Mouse (Mus musculus) cerebellum, postnatal 10 days (tissue): ENCODE measurements around the gene Lrrc30.

Source experiments
- DNase-seq, 2 experiments: peaks; one replicate each; pipeline ENCODE4 v3.0.0; 2021; ENCODE audit warnings: mixed read lengths in 2 of 2

The Lrrc30 gene

GRCm38 (mm10) chr17:67632676-67633339 is at the start of gene Lrrc30:
Gene Lrrc30 (minus strand): TSS chr17:67632723.
- no peak for DNase-seq

- no peak for DNase-seq
These were observed 48.6 kb upstream of the Lrrc30 start for GRCm38 (mm10) chr17:67681084-67681483.

- DNase-seq: peak in 1 of 2 experiments; percentile 29
These were observed 46.1 kb upstream of the Lrrc30 start for GRCm38 (mm10) chr17:67678576-67678975.

GRCm38 (mm10) chr17:67667981-67668380 is 35.5 kb upstream of the Lrrc30 start:
- DNase-seq: peak; percentile 76 to 79

- no peak for DNase-seq
These were observed 34.5 kb upstream of the Lrrc30 start for GRCm38 (mm10) chr17:67666981-67667380.

- DNase-seq: no peak
These were observed 31.8 kb upstream of the Lrrc30 start for GRCm38 (mm10) chr17:67664299-67664698.

- DNase-seq: peak; percentile 83 to 90
These were observed 19.0 kb upstream of the Lrrc30 start for GRCm38 (mm10) chr17:67651506-67651905.

GRCm38 (mm10) chr17:67641627-67642026 is 9.1 kb upstream of the Lrrc30 start:
- DNase-seq: no peak

GRCm38 (mm10) chr17:67638119-67638810 is 5.7 kb upstream of the Lrrc30 start:
- DNase-seq: peak; percentile 75 to 80

- no peak for DNase-seq
These were observed 4.4 kb upstream of the Lrrc30 start for GRCm38 (mm10) chr17:67636951-67637350.

- no peak for DNase-seq
These were observed 3.8 kb upstream of the Lrrc30 start for GRCm38 (mm10) chr17:67636304-67636703.

GRCm38 (mm10) chr17:67629746-67630145 is 2.8 kb downstream of the Lrrc30 start:
- no peak for DNase-seq

- peak; percentile 44 to 64 for DNase-seq
These were observed 3.3 kb downstream of the Lrrc30 start for GRCm38 (mm10) chr17:67629211-67629657.

GRCm38 (mm10) chr17:67628475-67628874 is 4.0 kb downstream of the Lrrc30 start:
- no peak for DNase-seq

GRCm38 (mm10) chr17:67625431-67625830 is 7.1 kb downstream of the Lrrc30 start:
- DNase-seq: peak; percentile 13 to 34

GRCm38 (mm10) chr17:67619001-67619400 is 13.5 kb downstream of the Lrrc30 start:
- DNase-seq: no peak

GRCm38 (mm10) chr17:67614381-67614780 is 18.1 kb downstream of the Lrrc30 start:
- DNase-seq: no peak

- DNase-seq: peak; percentile 24 to 38
These were observed 19.9 kb downstream of the Lrrc30 start for GRCm38 (mm10) chr17:67612576-67612975.

- peak; percentile 55 to 67 for DNase-seq
These were observed 20.4 kb downstream of the Lrrc30 start for GRCm38 (mm10) chr17:67612151-67612550.

GRCm38 (mm10) chr17:67604446-67604845 is 28.1 kb downstream of the Lrrc30 start:
- no peak for DNase-seq

- peak; percentile 52 to 60 for DNase-seq
These were observed 30.0 kb downstream of the Lrrc30 start for GRCm38 (mm10) chr17:67602556-67602955.

GRCm38 (mm10) chr17:67584937-67585579 is 47.5 kb downstream of the Lrrc30 start:
- peak; percentile 93 to 94 for DNase-seq

GRCm38 (mm10) chr17:67584533-67584932 is 48.0 kb downstream of the Lrrc30 start:
- peak; percentile 50 to 63 for DNase-seq

- no peak for DNase-seq
These were observed 49.1 kb downstream of the Lrrc30 start for GRCm38 (mm10) chr17:67583422-67583821.
